Mouse (Mus musculus): ENCODE measurements at regions not wholly inside any gene's neighbourhood (a gene's known extent, or its start where the extent isn't known, plus 50 kb on each side); places are given as distances from the start of the nearest gene placed in this dataset.

DNA sequence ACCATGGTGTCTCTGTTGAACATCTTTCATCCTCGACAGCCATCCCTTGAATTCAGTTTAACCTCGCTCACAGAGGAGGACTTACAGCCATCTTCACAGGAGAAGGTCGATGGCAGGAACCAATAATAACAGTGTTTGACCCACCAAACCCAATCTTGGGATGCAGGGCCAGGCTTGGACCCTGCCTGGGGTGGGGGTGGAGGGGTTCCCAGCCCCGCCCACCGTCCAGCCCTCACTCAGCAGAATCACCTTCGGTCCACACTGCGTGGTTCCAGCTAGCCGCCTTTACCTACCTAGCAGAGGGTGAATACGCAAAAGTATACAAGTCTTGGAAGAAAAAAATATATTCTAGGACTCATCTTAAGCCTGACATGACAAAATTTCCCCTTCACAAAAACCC, 400.5 kb upstream of the Atp11b start:
- Histone ChIP-seq H3K4me3 (ENCODE audit: low read length) (no peak overlapping the region), H3K9me3 (replicated peaks; ENCODE audit: control insufficient read depth, low read length) (no peaks in the 10 kb centered on the region), H3K27me3 (ENCODE audit: control insufficient read depth, insufficient read depth, low read length) (no peaks in the 10 kb centered on the region), H3K36me3 (ENCODE audit: control insufficient read depth, insufficient read depth) (no peaks in the 10 kb centered on the region), H3K4me1 (ENCODE audit: control insufficient read depth, insufficient read depth, low read length) (no peaks in the 10 kb centered on the region), H3K27ac (ENCODE audit: low read length) (no peak overlapping the region), H3K9ac (ENCODE audit: low read length) (no peak overlapping the region), H3K4me2 (ENCODE audit: low read depth, low read length) (no peak overlapping the region)
- ATAC-seq (replicated peaks; ENCODE audit: extremely low read depth, insufficient read depth, low FRiP score): no peak
- WGBS: 87% methylated on average over 9 of the region's 9 CpGs

DNA sequence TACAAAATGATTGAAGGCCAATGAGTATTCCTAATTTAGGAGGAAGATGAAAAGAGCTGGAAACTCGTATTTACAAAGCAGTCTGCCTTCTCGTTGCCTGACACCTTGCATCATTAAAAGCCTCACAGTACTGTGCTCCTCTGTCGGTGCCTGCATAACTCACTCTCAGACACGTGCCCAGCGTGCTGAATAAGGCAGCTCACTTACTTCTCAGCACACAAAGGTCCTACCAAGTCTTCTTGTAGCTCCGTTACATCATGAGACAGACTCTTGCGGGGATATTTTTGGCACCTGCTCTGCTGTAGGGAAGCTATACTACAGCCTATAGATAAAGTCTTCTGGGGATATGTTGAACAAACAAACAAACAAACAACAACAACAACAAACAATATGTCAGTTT, 400.0 kb upstream of the Atp11b start:
- no peak overlapping the region for H3K9ac ChIP-seq (ENCODE audit: low read length)
- H3K9me3 ChIP-seq (replicated peaks; ENCODE audit: control insufficient read depth, low read length): no peaks in the 10 kb centered on the region
- H3K4me2 ChIP-seq (ENCODE audit: low read depth, low read length): no peak overlapping the region
- H3K4me1 ChIP-seq (ENCODE audit: control insufficient read depth, insufficient read depth, low read length): no peaks in the 10 kb centered on the region
- H3K27me3 ChIP-seq (ENCODE audit: control insufficient read depth, insufficient read depth, low read length): no peaks in the 10 kb centered on the region
- WGBS: 43% methylated on average over 7 of the region's 7 CpGs
- no peak overlapping the region for H3K4me3 ChIP-seq (ENCODE audit: low read length)
- H3K36me3 ChIP-seq (ENCODE audit: control insufficient read depth, insufficient read depth): no peaks in the 10 kb centered on the region
- no peak overlapping the region for H3K27ac ChIP-seq (ENCODE audit: low read length)
- ATAC-seq (replicated peaks; ENCODE audit: extremely low read depth, insufficient read depth, low FRiP score): no peak

DNA sequence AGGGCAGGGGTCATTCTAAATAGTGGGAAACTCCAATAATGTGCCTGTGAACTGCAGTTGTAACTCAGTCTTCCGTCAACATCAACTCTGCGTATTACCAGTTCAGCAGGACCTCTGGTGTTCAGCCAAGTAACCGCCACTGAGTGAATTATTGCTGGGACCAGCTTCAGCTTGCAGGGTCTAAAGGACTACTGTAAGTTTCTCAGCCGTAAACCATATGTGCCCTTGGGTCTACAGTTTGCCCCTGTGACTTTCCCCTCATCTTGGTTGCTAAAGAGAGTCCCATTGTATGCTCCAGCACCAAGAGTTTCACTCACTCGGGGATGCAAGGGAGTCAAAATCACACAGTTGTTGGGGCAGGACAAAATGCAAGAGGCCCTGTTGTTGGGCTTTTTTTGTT, 399.6 kb upstream of the Atp11b start:
- no peak for ATAC-seq (replicated peaks; ENCODE audit: extremely low read depth, insufficient read depth, low FRiP score)

DNA sequence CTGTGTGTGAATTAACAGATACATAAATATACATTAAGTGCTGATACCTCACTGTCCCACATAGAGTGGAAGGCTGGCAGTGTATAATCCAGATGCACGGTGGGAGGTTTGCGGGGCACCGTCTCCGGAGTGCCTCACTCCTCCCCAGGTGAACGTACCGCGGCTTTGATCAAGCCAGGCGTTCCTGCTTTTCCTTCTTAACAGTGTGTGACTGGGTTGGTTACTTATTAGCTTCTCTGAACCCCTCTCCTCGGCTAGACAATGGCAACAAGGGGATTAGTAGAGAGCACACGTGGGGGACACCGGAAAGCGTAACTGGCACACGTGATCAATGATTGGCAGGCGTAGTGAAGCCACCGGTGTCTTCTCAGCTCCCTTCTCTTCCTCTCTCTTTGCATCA, 396.8 kb upstream of the Atp11b start:
- 85% methylated on average over 15 of the region's 15 CpGs for WGBS
- no peak for ATAC-seq (replicated peaks; ENCODE audit: extremely low read depth, insufficient read depth, low FRiP score)
- H3K27ac ChIP-seq (ENCODE audit: low read length): no peak overlapping the region
- H3K27me3 ChIP-seq (ENCODE audit: control insufficient read depth, insufficient read depth, low read length): no peaks in the 10 kb centered on the region
- no peaks in the 10 kb centered on the region for H3K4me1 ChIP-seq (ENCODE audit: control insufficient read depth, insufficient read depth, low read length)
- H3K36me3 ChIP-seq (ENCODE audit: control insufficient read depth, insufficient read depth): no peaks in the 10 kb centered on the region
- H3K4me3 ChIP-seq (ENCODE audit: low read length): no peak overlapping the region
- H3K4me2 ChIP-seq (ENCODE audit: low read depth, low read length): no peak overlapping the region
- H3K9ac ChIP-seq (ENCODE audit: low read length): no peak overlapping the region
- H3K9me3 ChIP-seq (replicated peaks; ENCODE audit: control insufficient read depth, low read length): no peaks in the 10 kb centered on the region

More for the DNA sequence above, 399.6 kb upstream of the Atp11b start:
- Histone ChIP-seq H3K4me1 (ENCODE audit: control insufficient read depth, insufficient read depth, low read length) (no peaks in the 10 kb centered on the region), H3K27ac (ENCODE audit: low read length) (no peak overlapping the region), H3K27me3 (ENCODE audit: control insufficient read depth, insufficient read depth, low read length) (no peaks in the 10 kb centered on the region), H3K4me2 (ENCODE audit: low read depth, low read length) (no peak overlapping the region), H3K36me3 (ENCODE audit: control insufficient read depth, insufficient read depth) (no peaks in the 10 kb centered on the region), H3K4me3 (ENCODE audit: low read length) (no peak overlapping the region), H3K9me3 (replicated peaks; ENCODE audit: control insufficient read depth, low read length) (no peaks in the 10 kb centered on the region), H3K9ac (ENCODE audit: low read length) (no peak overlapping the region)
- WGBS: 71% methylated on average over 5 of the region's 5 CpGs

DNA sequence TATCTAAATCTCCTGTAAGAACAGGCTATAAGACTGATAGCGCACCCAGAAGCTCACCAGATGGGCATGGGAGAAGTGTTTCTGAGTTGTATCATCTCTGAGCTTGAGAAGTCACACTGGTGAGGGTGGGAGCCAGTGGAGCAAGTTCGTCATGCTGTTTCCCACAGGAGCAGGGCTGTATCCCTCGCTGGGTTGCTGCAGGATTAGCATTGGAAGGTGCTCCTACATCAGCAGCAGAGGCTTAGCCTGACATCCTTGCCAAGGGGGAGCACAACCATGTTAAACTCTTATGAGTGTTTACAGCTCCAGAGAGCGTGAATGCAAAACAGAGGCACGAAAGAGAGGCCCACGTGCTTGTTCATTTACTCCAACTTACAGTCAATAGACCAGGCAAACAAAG, 395.4 kb upstream of the Atp11b start:
- Histone ChIP-seq H3K4me2 (ENCODE audit: low read depth, low read length) (no peak overlapping the region), H3K4me1 (ENCODE audit: control insufficient read depth, insufficient read depth, low read length) (no peaks in the 10 kb centered on the region), H3K36me3 (ENCODE audit: control insufficient read depth, insufficient read depth) (no peaks in the 10 kb centered on the region), H3K27ac (ENCODE audit: low read length) (no peak overlapping the region), H3K27me3 (ENCODE audit: control insufficient read depth, insufficient read depth, low read length) (no peaks in the 10 kb centered on the region), H3K9ac (ENCODE audit: low read length) (no peak overlapping the region), H3K9me3 (replicated peaks; ENCODE audit: control insufficient read depth, low read length) (no peaks in the 10 kb centered on the region), H3K4me3 (ENCODE audit: low read length) (no peak overlapping the region)
- ATAC-seq (replicated peaks; ENCODE audit: extremely low read depth, insufficient read depth, low FRiP score): no peak
- 77% methylated on average over 6 of the region's 6 CpGs for WGBS

DNA sequence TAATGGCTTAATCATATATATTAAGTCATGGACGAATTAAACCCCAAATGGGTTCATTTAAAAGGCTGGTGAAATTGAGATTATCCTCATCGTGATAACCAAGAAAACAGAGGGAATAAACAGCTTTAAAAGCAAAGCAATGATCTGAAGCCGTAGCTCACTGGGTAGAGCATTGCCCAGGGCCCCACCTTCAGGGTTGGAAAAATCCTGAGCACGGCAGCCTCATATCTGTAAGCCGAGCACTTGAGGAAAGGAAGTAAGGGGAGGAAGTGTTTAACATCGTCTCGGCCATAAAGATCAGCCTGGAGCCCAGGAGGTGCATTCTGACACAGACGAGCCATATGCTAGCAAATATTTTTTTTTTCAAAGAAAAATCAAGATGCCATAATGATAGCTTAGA, 394.6 kb upstream of the Atp11b start:
- no peak overlapping the region for H3K9ac ChIP-seq (ENCODE audit: low read length)
- WGBS: 31% methylated on average over 8 of the region's 8 CpGs
- H3K36me3 ChIP-seq (ENCODE audit: control insufficient read depth, insufficient read depth): no peaks in the 10 kb centered on the region
- H3K4me2 ChIP-seq (ENCODE audit: low read depth, low read length): no peak overlapping the region
- no peak overlapping the region for H3K4me3 ChIP-seq (ENCODE audit: low read length)
- H3K27me3 ChIP-seq (ENCODE audit: control insufficient read depth, insufficient read depth, low read length): no peaks in the 10 kb centered on the region
- ATAC-seq (replicated peaks; ENCODE audit: extremely low read depth, insufficient read depth, low FRiP score): no peak
- no peak overlapping the region for H3K27ac ChIP-seq (ENCODE audit: low read length)
- H3K4me1 ChIP-seq (ENCODE audit: control insufficient read depth, insufficient read depth, low read length): no peaks in the 10 kb centered on the region
- H3K9me3 ChIP-seq (replicated peaks; ENCODE audit: control insufficient read depth, low read length): no peaks in the 10 kb centered on the region

DNA sequence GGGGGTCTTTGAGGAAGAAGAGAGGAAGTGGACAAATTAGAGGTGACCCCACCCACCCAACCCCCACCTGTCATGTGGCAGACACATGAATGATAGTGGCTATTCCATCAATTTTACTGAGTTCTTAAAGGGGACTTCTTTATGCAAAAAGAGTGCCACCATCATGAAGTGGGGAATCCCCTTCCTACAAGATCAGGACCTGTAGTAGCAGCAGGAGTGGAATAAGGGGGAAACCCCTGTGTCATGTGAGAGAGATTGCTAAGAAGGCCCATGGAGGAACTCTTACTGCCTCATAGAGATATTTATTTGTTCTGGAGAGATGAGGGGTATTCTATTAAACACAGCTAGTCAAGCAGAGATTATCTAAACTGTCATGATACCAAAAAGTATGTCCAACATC, 393.4 kb upstream of the Atp11b start:
- ATAC-seq (replicated peaks; ENCODE audit: extremely low read depth, insufficient read depth, low FRiP score): no peak
- Histone ChIP-seq H3K4me3 (ENCODE audit: low read length) (no peak overlapping the region), H3K9ac (ENCODE audit: low read length) (no peak overlapping the region), H3K4me2 (ENCODE audit: low read depth, low read length) (no peak overlapping the region), H3K27ac (ENCODE audit: low read length) (no peak overlapping the region), H3K9me3 (replicated peaks; ENCODE audit: control insufficient read depth, low read length) (no peaks in the 10 kb centered on the region), H3K4me1 (ENCODE audit: control insufficient read depth, insufficient read depth, low read length) (no peaks in the 10 kb centered on the region), H3K27me3 (ENCODE audit: control insufficient read depth, insufficient read depth, low read length) (no peaks in the 10 kb centered on the region), H3K36me3 (ENCODE audit: control insufficient read depth, insufficient read depth) (no peaks in the 10 kb centered on the region)

DNA sequence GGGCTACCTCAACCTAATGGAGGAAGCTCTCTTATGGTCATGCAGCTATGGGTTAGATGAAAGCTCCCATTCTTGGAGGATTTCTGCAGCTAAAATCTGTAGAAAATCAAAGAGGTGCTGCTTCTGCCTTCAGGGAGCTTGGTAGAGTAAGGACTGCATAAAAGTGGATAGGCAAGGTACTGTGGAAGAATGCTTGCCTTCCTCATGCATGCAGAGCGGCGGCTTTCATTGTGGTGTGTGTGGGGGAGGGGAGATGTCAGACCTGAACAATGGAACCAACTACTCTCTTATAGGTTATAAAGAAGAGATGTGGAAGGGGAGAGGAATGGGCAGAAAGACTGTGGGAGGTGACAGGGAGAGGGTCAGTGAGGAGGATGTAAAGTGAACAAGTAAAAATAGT, 392.8 kb upstream of the Atp11b start:
- no peaks in the 10 kb centered on the region for H3K27me3 ChIP-seq (ENCODE audit: control insufficient read depth, insufficient read depth, low read length)
- no peaks in the 10 kb centered on the region for H3K9me3 ChIP-seq (replicated peaks; ENCODE audit: control insufficient read depth, low read length)
- H3K4me3 ChIP-seq (ENCODE audit: low read length): no peak overlapping the region
- no peak overlapping the region for H3K27ac ChIP-seq (ENCODE audit: low read length)
- no peak for ATAC-seq (replicated peaks; ENCODE audit: extremely low read depth, insufficient read depth, low FRiP score)
- H3K4me2 ChIP-seq (ENCODE audit: low read depth, low read length): no peak overlapping the region
- H3K4me1 ChIP-seq (ENCODE audit: control insufficient read depth, insufficient read depth, low read length): no peaks in the 10 kb centered on the region
- H3K36me3 ChIP-seq (ENCODE audit: control insufficient read depth, insufficient read depth): no peaks in the 10 kb centered on the region
- 96% methylated on average over 2 of the region's 2 CpGs for WGBS
- no peak overlapping the region for H3K9ac ChIP-seq (ENCODE audit: low read length)

DNA sequence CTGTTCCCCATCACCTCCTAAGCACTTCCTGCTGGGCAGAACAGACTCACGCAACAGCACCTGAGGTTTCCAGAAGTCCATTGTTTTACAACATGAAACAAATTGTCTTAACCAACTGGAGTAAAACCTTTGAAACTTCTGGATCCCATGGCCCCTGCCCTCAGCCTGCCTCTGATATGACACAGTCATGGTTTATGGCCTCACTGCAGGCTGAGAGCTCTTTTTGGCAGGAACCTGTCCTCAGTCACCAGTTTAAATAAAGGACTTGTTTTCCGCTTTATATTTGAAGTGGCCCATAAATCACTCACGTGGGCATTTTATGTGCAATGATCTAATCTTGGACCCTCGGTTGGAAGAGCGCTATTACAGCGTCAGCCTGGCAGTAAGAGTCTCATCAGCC, 388.5 kb upstream of the Atp11b start:
- Histone ChIP-seq H3K36me3 (ENCODE audit: control insufficient read depth, insufficient read depth) (no peaks in the 10 kb centered on the region), H3K9ac (ENCODE audit: low read length) (no peak overlapping the region), H3K9me3 (replicated peaks; ENCODE audit: control insufficient read depth, low read length) (no peaks in the 10 kb centered on the region), H3K4me3 (ENCODE audit: low read length) (no peak overlapping the region), H3K4me1 (ENCODE audit: control insufficient read depth, insufficient read depth, low read length) (no peaks in the 10 kb centered on the region), H3K27me3 (ENCODE audit: control insufficient read depth, insufficient read depth, low read length) (no peaks in the 10 kb centered on the region), H3K27ac (ENCODE audit: low read length) (no peak overlapping the region), H3K4me2 (ENCODE audit: low read depth, low read length) (no peak overlapping the region)
- WGBS: 89% methylated on average over 6 of the region's 6 CpGs
- ATAC-seq (replicated peaks; ENCODE audit: extremely low read depth, insufficient read depth, low FRiP score): no peak

DNA sequence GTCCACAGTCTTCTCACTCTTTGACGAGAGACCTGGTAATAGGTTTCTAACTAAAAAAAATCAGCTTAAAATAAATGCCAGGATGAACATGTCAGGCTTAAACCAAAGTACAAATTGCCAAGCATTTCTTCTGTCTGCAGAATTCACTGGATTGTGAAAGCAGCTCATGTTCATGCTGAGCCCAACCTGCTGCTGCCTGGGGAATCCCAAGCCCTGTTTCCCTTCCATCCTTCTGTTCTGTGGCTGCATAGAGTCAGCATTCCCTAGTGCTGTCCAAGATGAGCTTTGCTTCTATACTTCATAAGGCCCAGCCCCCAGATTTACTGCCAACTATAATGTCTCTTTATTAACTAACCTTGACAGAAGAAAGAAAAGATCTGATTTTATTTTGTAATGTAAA, 381.6 kb upstream of the Atp11b start:
- Histone ChIP-seq H3K27me3 (ENCODE audit: control insufficient read depth, insufficient read depth, low read length) (no peaks in the 10 kb centered on the region), H3K27ac (ENCODE audit: low read length) (no peak overlapping the region), H3K9ac (ENCODE audit: low read length) (no peak overlapping the region), H3K9me3 (replicated peaks; ENCODE audit: control insufficient read depth, low read length) (no peaks in the 10 kb centered on the region), H3K4me3 (ENCODE audit: low read length) (no peak overlapping the region), H3K36me3 (ENCODE audit: control insufficient read depth, insufficient read depth) (no peaks in the 10 kb centered on the region), H3K4me1 (ENCODE audit: control insufficient read depth, insufficient read depth, low read length) (no peaks in the 10 kb centered on the region), H3K4me2 (ENCODE audit: low read depth, low read length) (no peak overlapping the region)
- no peak for ATAC-seq (replicated peaks; ENCODE audit: extremely low read depth, insufficient read depth, low FRiP score)
- 73% methylated on average over 1 of the region's 1 CpGs for WGBS
